Mouse (Mus musculus) gastrocnemius, postnatal 36 days (tissue): ENCODE results near the gene Tcte3. TPM values are rescaled to one million over a fixed set of nuclear protein-coding genes. Genes with fewer than 3 reads are reported as not detected.
A peak's percentile ranks its signal among the peaks of the same experiment; 100 is the strongest.
"Not testable (repeated sequence)": the region's sequence is repeated elsewhere in the genome, so short reads cannot be mapped to it uniquely, and the experiment has no call there.

Source experiments
- DNase-seq, 2 experiments: peaks; one replicate each; pipeline ENCODE4 v3.0.0; 2022
- intact Hi-C: fragments of 180-260 bp; cut with DNase I; formaldehyde crosslinking; loops from one replicate; pipeline ENCODE4 v1.15.1; 2025
- long read RNA-seq, 2 experiments: library from polyadenylated mRNA; stranded (forward); transcript quantifications; one replicate each; pipeline ENCODE4 v2.0.0; 2021
- total RNA-seq, 2 experiments: library from RNA; stranded (reverse); gene quantifications; 2 replicates each; pipeline ENCODE4 v1.2.3; 2021

Gene Tcte3
- total RNA-seq = not detected
- long read RNA-seq, experiment 1 = 0 reads
- long read RNA-seq, experiment 2 = 0 reads

DNA sequence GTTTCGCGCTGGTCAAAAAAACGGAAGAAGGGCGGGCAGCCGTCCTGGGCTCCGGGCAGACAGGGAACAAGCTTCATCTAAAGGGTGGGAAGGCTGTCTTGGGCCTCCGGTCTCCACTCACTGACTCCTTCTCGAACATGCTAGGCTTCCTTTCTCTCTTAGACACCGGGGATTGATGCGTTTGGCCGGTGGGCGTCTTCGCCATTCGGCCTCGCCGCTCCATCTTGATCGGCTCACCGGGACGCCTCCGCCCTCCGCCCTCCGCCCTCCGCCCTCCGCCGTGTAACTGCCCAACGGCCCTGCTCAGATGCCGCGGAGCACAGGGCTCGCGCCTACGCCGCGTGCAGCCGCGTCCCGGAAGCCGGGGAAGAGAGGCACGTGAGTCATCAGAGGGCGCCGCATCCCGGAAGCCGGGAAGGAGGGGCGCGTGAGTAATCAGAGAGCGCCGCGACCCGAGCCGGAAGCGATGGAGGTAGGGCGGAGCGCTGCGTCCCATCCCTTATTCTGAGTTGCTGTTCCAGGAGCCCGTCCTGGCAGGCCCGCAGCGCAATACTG lies at the start of gene Tcte3, which contains the start of the genes Ermard and Gm3448:
Gene Tcte3, minus strand, starts transcription at position 314 of the 555 bp plus-strand sequence.
Gene Ermard, plus strand, starts transcription at position 34 of the 555 bp plus-strand sequence.
Gene Gm3448, minus strand, starts transcription at position 363 of the 555 bp plus-strand sequence.
- DNase-seq, intact Hi-C loops: not testable (repeated sequence)

DNA sequence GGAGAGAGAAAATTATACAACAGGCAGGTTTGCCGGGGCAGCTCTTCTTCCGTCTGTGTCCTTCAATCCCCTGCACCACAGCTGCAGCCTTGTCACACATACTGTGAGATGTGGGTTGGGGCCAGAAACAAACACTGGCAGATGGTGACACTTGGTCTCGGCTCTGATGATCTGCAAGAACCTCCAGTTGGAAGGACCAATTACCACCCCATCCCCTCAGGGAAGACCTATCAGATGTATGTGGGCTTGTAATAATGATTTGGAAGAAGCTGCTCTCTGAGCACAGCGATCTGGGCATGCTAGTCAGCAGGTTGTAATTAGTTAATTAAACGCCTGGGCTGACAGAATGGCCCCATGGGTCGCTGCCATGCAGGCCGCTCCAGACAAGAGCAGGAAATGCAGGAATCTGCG lies 47.3 kb upstream of the Tcte3 start:
- DNase-seq = no peak
- intact Hi-C loops = no loop called here

DNA sequence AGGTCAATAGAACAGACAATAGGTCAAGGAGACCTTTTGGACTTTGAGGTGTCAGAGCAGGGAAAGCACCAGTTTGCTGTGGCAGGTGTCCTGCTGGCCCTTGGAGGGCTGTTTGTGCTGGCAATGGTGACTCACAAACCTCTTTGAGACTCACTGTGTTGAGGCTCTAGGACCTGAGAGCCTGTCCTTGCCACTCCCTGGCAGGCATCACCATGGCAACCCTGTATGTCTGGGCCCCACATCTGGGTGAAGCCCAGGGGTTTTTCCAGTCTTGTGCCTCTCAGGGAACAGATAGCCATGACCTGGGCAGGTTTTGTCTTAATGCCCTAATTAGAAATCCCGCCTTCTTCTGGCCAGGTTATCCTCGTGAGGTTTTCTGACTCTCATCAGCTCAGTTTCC lies 46.9 kb upstream of the Tcte3 start:
- intact Hi-C loops = no loop called here
- no peak for DNase-seq

DNA sequence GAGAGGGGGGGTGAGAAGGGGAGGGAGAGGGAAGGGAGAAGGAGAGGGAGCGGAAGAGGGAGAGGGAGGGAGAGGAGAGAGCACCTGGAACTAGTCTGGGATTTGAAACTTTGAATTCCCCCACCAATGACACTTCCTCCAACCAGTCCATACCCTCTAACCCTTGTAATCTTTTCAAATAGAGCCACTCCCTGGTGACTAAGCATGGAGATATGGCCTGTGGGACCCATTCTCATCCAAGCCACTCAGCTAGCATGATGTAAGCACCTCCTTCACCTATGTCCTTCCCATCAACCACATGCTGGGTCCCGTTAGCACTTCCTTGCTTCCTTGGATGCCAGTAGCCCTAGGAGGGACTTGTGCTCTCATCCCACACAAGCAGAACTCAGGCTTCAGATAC lies 43.7 kb upstream of the Tcte3 start:
- DNase-seq = no peak
- intact Hi-C loops = no loop called here

DNA sequence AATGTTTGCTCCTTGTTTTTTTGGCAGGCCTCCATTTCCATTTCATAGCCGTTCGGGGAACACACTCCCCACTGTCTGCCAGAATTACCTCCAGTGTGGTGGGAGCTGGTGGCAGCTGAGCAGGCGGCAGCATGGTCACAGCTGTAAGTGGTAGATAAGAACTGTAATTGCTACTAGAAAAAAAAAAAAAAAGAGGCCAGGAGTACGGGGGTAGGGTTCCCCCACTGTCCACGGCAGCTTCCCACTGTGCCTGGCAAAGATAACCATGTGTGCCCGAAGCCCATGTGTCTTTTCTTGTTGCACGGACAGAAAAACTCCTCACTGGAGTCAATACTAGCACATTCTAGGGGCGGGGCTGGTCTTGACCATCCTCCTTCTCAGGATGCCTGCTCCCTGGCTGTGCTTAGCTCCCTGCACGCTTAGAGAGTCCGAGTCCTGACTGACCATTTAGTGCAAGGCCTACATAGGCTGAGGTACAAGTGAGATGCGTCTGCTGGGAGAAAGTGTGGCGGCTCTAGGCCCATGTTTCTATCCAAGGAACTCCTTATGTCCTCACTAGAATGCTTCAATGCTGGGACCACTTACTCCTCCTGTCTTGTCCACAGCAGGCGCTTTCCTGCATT lies 43.0 kb upstream of the Tcte3 start:
- intact Hi-C loops = no loop called here
- DNase-seq = no peak

DNA sequence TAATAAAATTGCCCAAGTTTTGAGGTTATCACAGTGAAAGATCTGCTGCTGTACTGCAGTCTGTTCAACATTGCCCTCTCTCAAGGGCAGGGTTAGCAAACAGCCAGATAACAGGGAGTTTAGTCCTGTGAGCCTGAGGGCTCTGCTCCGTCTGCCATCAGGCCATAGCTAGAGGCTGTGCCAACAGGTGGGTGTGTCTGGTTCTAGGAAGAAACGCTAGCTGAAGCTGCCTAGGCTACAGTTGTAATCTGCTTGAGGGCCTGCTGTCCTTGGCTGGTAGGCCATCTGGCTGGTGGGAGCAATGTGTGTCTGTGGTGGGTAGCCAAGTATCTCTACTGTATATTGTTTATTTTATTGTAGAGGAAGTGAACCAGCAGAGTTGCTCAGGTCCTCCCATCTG lies 36.2 kb upstream of the Tcte3 start:
- intact Hi-C loops = no loop called here
- no peak for DNase-seq

DNA sequence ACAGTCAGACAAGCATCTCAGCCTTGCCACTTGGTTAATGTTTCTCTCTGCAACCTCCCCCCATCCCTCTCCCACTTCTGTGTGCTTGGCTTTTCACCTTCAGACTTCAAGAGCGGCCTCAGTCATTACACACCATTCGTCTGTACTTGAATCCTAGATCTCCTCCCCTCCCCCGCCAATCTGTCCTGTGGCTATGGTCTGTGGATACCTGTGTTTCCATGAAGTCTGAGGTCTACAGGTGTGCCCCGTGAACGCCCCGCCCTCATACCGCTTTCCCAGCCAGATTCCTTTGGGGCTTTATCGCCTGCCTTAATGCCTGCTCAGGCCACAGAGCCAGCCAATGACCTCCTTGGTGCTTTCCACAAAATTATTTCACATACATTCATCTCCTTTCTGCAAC lies 33.7 kb upstream of the Tcte3 start:
- intact Hi-C loops = no loop called here
- DNase-seq = no peak

DNA sequence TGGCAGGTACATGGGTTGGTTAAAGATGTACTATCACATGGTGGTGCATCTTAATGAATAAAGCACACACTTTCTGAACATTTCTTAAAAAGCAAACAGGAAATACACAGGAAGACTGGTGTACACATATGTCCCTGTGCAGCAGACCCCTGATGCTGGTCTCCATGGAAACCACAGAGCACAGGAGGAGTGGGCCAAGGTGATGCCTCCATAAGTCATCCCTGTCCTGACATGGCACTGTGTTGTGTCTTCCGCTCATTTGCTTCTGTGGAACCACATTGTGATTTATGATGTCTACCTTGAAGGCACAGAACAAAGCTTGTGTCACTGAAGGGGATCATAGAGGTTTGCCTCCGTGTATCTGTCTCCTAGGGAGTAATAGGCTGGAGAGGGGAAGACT lies 30.9 kb upstream of the Tcte3 start:
- intact Hi-C loops = no loop called here
- DNase-seq = no peak

DNA sequence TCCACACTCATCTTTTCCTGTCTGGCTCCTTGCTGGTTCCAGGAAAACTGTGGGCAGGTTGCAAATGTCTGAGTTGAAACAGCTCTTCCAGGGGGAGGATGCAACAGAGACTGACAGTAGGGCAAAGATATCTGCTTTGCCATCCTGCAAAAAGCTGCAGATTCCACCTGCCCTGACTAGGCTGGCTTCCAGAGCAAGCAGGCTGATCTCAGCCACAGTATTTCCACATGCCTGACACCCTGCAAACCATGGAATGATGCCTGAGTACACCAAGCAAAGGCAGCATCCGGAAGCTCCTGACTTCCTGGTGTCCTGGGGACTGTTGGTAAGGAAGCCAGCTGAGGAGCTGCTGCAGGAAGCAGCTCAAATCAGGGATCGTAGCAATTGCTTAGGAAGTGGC lies 27.8 kb upstream of the Tcte3 start:
- DNase-seq = no peak
- intact Hi-C loops = loop anchor here (5.0 kb wide), 2 partner anchors 113 to 328 kb away; partner anchors contain the start of gene Fam120b

DNA sequence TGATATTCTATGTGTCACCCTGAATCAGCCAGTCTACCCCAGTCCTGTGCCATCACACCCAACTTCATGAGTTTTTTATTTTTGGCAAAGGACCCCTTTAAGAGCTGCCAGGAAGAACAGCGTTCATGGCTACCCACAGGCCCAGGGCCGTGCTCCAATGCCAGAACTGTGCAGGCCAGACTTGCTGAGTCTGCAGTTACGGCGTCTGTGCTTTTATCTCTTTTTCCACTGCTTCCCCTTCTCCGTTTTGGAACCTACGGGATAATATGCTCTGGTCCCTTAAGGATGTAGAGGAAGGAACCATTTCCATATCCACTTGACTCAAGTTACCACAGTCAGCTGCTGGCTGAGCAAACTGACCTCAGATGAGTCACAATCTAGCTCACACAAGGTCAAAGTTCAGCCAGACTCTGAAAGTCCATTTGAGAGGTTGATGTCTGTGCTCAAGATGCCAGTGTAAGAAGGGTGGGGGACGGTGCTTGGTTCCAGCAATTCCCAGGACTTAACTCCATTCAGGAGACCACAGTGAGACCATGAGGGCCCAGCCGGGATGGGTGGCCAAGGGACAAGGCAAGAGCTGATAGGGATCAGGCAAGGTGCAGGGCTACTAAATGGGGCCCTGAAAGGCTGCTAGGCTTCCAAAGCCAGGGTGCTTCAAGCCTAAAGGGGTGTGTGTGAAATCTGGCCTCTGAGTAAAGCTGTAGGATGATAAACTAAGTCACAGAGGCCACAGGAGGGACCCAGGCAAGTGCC lies 26.9 kb upstream of the Tcte3 start:
- intact Hi-C loops = loop anchor here (5.0 kb wide), 2 partner anchors 114 to 329 kb away; partner anchors contain the start of gene Fam120b
- no peak for DNase-seq

DNA sequence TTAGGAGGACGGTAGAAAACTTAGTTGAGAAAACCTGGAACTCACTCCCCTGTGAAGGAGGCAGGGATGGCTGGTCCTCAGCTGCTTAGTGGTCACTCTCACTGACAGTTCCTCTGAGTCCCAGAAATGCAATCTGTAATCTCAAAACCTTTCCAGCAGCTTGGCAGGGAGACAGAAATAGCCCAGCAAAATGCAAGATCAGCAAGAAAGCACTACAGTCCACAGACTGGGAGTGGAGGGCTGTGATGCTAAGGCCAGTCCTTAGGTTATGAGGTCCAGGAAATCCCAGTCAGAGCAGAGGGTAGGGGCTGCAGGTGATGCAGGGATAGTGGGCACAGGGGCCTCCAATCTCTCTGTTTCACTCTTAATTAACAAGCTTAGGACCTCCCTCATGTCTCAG lies 25.6 kb upstream of the Tcte3 start:
- DNase-seq = no peak
- intact Hi-C loops = loop anchor here (2.0 to 5.0 kb wide), 3 partner anchors 115 to 400 kb away; partner anchors contain the start of gene Fam120b

DNA sequence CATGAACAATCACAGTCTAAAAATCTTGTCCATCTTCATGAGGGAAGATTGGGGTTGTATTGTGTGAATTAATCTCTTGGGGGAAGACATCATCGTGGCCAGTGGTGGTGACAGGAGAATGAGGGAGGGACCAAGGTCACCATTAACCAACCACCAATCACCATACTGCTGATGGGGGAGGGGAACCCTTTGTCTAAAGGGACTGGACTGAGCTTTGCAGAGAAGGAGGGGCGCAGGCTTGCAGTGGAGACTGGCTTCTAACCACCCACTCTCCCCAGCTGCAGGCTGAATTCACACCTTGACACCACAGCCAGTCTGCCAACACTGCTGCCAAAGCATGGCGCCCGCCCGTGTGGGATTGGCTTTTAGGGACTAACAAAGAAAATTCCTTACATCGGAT lies 24.8 kb upstream of the Tcte3 start:
- intact Hi-C loops = loop anchor here (2.0 to 5.0 kb wide), 3 partner anchors 116 to 401 kb away; partner anchors contain the start of gene Fam120b
- DNase-seq = no peak

DNA sequence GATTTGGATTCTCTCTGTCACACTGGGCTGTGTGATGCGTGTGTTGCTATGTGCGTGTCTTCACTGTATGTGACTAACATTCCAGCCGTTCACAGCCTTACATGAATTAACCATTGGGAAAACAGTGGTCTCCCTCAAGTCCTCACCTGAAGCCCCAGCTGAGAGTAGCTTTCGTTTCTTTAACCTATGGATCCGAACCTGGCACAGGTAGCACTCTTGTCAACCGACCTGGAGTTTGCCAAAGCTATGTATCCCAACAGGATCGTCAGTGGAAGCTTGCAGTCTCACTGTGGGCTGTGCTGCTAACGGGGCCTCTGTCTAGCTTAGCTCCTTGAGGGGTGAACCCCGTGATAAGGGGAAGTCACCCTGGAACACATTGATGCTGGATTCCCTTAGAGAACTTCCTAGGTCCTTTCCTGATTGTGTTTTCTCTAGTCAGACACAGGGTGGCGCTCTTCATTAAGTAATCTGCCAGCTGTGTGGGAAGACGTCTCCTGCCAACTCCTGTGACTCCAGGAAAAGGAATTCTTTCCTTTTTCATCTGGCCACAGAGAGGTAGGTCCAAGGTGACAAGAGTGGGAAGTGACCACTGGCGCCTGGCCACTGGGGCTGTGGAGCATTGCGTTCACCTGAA lies 24.2 kb upstream of the Tcte3 start:
- DNase-seq = peak; percentile 40 to 46
- intact Hi-C loops = loop anchor here (2.0 to 5.0 kb wide), 3 partner anchors 117 to 401 kb away; partner anchors contain the start of gene Fam120b

DNA sequence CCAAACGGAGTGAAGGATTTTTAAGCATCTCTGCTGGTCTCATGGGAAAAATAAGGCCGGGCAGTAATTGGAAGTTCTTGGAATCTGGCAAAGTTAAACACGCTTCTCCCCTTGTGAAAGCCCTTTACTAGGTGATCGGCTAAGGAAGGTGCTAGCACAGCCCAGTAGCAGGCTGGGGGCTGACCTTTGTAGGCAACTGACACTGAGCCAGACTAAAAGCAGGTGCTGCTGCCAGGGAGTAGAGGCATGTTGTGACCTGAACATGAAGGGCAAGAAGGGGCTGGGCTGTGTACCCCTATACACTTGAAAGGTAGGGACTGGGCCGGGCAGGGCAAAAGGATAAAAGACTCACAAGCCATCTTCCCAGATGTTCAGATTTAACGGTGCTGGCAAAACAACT lies 19.1 kb upstream of the Tcte3 start:
- no peak for DNase-seq
- intact Hi-C loops = no loop called here

DNA sequence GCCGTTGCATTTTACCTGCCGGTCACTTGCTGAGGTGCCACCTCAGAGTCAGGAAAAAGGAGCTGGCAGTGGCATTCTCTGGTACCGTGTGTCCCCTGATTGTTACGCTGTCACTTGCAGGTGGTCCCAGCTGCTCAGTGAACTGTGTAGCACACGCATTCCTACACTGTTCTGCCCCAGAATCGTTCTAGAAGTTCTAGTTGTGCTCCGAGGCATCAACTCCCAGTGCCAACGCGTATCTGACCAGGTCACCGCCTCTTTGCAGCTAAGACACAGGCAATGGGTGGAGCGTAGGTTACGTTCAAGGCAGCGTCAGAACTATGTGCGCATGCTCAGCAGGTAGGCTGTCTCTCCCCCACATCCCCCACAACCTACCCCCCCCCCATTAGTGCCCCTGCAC lies 18.4 kb upstream of the Tcte3 start:
- intact Hi-C loops = no loop called here
- no peak for DNase-seq

DNA sequence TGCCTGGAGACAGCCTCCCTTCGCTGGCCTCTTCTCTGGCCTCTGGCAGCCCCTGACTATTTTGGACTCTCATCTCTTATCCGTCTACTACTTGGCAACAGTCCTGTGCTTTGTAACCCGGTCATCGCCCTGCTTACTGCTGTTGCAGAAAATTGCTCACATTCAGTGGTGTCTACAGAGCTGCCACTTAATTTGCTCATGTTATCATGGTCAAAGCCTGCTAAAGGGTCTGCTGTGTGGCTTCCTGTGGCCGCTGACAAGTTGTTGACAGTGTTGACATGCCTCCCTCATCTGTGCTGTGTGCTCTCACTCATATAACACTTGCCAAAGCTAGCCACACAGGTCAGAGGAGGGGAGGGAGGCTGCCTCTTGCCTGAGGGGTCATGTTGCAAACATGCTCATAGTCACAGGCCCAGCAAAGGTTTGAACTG lies 16.9 kb upstream of the Tcte3 start:
- DNase-seq = no peak
- intact Hi-C loops = no loop called here

DNA sequence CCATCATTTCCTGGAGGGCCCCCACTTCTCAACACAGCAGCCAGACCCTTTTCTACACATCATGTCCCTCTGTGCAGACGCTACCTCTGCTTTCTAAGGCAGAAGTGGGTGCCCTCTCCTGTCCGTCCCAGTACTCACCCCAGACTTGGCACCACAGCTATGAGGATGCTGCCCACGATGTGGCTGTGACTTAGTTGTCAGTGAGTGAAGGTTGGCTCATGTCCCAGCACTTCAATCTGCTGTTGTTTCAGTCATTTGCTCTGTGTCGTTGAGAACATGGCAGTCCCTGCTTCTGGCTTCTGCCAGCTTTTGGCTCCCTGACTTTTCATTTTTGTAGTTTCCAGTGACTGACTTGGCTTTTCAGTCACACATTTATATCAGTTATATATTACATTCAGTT lies 14.6 kb upstream of the Tcte3 start:
- DNase-seq = no peak
- intact Hi-C loops = no loop called here

DNA sequence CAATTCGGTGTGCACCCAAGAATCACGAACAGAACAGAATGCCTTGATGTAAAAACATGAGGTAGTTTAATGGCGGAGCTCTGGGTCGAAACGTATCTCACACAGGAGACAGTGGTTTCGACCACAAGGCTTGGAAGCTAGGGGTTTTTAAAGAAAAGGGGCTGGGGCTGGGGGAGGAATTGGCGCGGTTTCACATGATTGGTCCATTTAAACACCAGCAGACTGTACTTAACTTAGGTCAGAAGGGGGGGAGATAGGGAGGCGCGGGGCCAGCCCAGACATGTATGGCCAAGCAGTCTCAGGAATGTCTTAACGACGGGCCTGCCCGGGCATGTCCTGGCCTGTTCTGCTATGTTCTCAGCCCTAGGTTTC lies 12.5 kb upstream of the Tcte3 start:
- peak in 1 of 2 experiments; percentile 12 for DNase-seq
- intact Hi-C loops = not testable (repeated sequence)

DNA sequence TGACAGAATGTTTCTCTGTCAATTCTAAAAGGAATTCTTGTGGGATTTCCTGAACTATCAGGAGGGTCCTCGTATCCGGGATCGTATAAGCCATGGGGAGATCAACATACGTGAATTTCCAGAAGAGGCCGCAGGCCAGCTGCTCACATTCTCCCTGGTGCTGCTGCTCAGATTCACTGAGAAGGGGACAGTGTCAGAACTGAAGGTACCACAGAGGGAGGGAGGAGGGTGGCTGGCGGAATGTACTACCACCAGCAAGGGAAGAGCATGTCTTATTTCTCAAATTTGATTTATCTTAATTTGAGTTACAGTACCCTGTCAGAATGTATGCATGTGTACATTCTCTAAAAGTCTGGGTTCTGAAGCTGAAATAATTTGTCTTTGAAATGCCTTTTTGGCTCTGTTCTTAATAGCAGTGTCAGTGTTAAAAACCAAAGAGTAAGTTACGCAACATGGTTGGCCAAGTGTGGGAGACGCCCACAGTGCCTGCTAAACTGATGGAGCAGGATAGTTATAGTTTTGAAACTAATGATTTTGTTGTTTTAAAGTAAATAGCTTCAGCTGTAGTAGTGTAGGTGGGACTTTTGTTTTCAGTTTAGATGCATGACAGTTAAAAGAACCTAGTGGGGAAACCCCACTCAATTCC lies 12.0 kb upstream of the Tcte3 start:
- intact Hi-C loops, DNase-seq: not testable (repeated sequence)

DNA sequence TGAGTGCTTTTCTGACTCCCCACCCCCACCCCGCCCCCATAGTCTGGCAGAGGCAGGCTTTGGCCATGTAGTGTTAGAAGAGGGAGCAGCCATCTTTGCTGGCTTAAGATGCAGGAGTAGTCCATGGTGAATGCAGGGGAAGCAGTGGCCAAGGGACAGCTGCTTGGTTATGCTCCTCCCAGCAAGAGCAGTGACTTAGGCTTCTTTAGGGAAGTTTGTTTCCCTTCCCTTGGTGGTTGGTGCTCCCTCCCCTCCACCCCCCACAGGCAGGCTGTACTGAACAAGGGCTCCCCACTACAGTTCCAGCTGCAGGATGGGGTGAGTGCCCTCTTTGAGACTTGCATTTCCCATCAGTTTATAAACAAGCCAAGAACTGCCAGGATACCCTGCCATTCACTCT lies 11.5 kb upstream of the Tcte3 start:
- DNase-seq, intact Hi-C loops: not testable (repeated sequence)
